Mouse (Mus musculus): Measurements from ENCODE around the gene Muc5b.

Muc5b gene

DNA sequence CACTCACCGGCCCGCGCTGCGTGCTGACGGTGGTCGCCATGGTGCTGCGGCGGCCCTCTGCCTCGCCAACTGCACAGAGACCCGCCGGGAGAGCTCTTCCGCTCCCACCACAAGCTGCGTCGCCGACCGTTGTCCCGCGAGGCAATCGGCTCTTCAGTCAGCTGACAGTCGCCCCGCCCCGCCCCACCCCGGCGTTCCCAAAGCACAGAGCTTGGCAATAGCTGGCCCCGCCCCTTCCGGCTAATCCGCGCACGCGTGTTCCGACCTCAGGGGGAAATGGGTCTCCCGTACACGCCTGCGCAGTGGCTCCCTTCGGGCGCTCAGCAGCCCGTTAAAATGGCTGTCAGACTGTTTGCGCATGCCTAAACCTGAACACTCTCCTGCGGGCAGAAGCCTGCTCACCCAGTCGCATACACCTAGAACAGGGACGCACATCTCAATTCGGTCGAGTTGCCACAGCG is 63.4 kb downstream of the Muc5b start:
- DNase-seq (ENCODE audit: extremely low read depth, low read depth, low spot score) = peak; percentile 37

DNA sequence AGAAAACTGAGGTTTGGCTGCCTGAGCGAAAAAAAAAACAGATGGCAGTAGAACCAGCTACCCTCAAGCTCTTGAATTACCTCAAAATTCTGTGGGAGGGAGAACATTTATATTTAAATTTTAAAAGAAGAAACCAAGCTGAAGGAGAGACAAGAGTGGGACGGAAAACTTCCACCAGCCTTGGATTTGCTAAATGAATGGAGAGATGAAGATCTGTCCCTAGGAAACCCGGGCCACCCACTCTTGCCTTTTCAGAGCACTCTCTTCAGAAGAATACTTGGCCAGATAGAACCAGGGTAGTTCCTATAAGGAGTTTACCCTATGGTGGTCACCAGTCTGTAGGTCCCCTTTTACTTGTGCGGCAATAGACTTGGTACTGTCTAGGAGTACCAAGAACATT is 63.9 kb downstream of the Muc5b start:
- DNase-seq (ENCODE audit: extremely low read depth, low read depth, low spot score) = no peak

- no peak for DNase-seq (ENCODE audit: extremely low read depth, low read depth, low spot score)
Measured at GRCm38 (mm10) chr7:141908591-141908990, 69.7 kb downstream of the Muc5b start.

- peak; percentile 28 for DNase-seq (ENCODE audit: extremely low read depth, low read depth, low spot score)
Measured at GRCm38 (mm10) chr7:141911305-141911704, 72.4 kb downstream of the Muc5b start.

GRCm38 (mm10) chr7:141918407-141918806 is 79.5 kb downstream of the Muc5b start, which contains the start of gene Tollip:
Gene Tollip (minus strand): TSS chr7:141918507.
- no peak for DNase-seq (ENCODE audit: extremely low read depth, low read depth, low spot score)

Measured in fat pad, adult 2 months (tissue).